Mouse (Mus musculus) heart, embryonic 11.5 days (tissue): ENCODE data around the gene Ak8. TPM values are rescaled to one million over a fixed set of nuclear protein-coding genes. Genes with fewer than 3 reads are reported as not detected.

Experiments used
- ATAC-seq: fragments of 200-750 bp; cut with Nextera tagmentation; replicated peaks from 2 replicates; pipeline ENCODE4 v1.8.0; 2017; ENCODE audit warnings: moderate library complexity; ENCODE audit not compliant: insufficient number of reproducible peaks, low FRiP score, low TSS enrichment
- H3K27ac ChIP-seq: fragments of 300-500 bp; sonication (generic); 2 replicates; pipeline ENCODE4 v1.5.1; 2014; ENCODE audit warnings: mild to moderate bottlenecking, low read depth, low read length
- H3K27me3 ChIP-seq: fragments of 300-500 bp; sonication (generic); 2 replicates; pipeline ENCODE4 v1.6.1; 2014; ENCODE audit warnings: mild to moderate bottlenecking, low read length, mixed read lengths; ENCODE audit not compliant: control insufficient read depth, insufficient read depth
- H3K36me3 ChIP-seq: fragments of 300-500 bp; sonication (generic); 2 replicates; pipeline ENCODE4 v1.6.1; 2014; ENCODE audit warnings: mild to moderate bottlenecking, low read length, moderate library complexity, mixed read lengths; ENCODE audit not compliant: control insufficient read depth, insufficient read depth
- H3K4me1 ChIP-seq: fragments of 300-500 bp; sonication (generic); 2 replicates; pipeline ENCODE4 v1.6.1; 2014; ENCODE audit warnings: low read length; ENCODE audit not compliant: control insufficient read depth, insufficient read depth
- H3K4me2 ChIP-seq: fragments of 300-500 bp; sonication (generic); 2 replicates; pipeline ENCODE4 v1.6.1; 2014; ENCODE audit warnings: mild to moderate bottlenecking, moderate library complexity
- H3K4me3 ChIP-seq: fragments of 300-500 bp; sonication (generic); 2 replicates; pipeline ENCODE4 v1.5.1; 2014; ENCODE audit warnings: low read depth, low read length
- H3K9ac ChIP-seq: fragments of 300-500 bp; sonication (generic); 2 replicates; pipeline ENCODE4 v1.6.1; 2014; ENCODE audit warnings: mild to moderate bottlenecking, low read depth, low read length, moderate library complexity
- H3K9me3 ChIP-seq: fragments of 300-500 bp; sonication (generic); replicated peaks from 2 replicates; pipeline ENCODE4 v1.6.1; 2016; ENCODE audit warnings: low read length; ENCODE audit not compliant: control insufficient read depth
- WGBS: fragments of 180-500 bp; shearing (Covaris S2); extraction: QIAGEN DNeasy Blood & Tissue Kit; methylation state at CpG from one replicate; pipeline ENCODE4 v1.1.7; 2014; ENCODE audit not compliant: insufficient replicate concordance; 5-methylcytosine and 5-hydroxymethylcytosine counted together
- polyA plus RNA-seq: library from polyadenylated mRNA; unstranded; fragments of >200 nt; fragmentation: Nextera tagmentation; extraction: Ambion mirVana; gene quantifications from 2 replicates; pipeline ENCODE4 v1.2.1, GENCODE M21; 2014

Ak8 gene
- 0.45 and 1.2 TPM in 2 replicates for polyA plus RNA-seq

DNA sequence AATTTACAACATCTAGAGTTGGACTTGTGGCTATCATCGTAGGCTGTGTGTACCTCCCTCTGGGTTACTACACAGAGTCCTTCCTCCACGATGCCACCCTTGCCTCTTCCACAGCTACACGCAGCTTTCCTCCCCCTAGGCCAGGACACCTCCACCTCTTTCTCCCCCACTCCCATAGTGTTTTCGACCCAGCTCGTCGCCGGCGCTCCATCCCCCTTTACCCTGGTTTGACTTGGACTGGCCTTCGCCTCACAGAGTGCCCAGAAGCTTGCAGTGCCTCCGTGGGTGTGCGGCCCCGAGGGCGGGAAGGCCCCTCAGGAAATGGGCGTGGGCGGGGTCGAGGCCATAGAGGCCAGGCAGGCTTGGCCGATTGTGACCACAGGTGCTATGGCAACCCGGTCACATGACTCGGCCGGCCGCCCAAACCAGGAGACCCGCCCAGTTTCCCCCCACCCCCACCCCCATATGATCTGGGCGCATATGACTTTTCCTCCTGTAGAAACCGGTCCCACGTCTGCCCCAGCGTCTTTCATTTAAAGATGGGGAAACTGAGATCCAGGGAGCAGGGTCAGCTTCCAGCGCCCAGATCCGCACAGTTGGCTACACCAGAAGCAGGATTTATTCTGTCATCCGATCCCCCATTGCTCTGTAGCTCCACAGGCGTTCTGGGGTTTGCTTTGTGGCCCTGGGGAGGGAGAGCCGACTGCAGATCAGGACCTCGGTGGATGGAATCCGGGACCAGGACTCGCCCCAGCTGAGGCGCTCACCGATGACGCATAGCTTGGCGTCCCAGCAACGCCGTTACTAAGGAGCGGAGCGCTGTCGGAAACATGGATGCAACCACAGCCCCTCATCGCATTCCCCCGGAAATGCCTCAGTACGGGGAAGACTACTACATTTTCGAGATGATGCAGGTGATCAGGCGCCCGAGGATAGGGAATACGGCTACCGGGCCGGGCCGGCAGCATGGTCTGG, at the start of gene Ak8, which contains the start of gene Spaca9:
Gene Ak8 (plus strand): TSS at position 804 of the 975 bp plus-strand sequence.
Gene Spaca9 (minus strand): TSS at position 367 of the 975 bp plus-strand sequence.
- no peaks in the 10 kb centered on the region for H3K27me3 ChIP-seq
- H3K4me2 ChIP-seq = peak within 1 kb of the TSS; percentile 92
- no peaks in the 10 kb centered on the region for H3K36me3 ChIP-seq
- peak; percentile 81 for ATAC-seq
- H3K27ac ChIP-seq = peak within 1 kb of the TSS; percentile 66
- H3K9me3 ChIP-seq = no peaks in the 10 kb centered on the region
- H3K4me1 ChIP-seq = peaks cover 10% of the 10 kb centered on the region
- H3K4me3 ChIP-seq = peak within 1 kb of the TSS; percentile 68
- 2% methylated on average over 53 of the region's 53 CpGs for WGBS
- peak within 1 kb of the TSS; percentile 77 for H3K9ac ChIP-seq

GRCm38 (mm10) chr2:28650526-28650925, 49.4 kb upstream of the Ak8 start:
- Histone ChIP-seq H3K27me3 (no peaks in the 10 kb centered on the region), H3K4me2 (no peak overlapping the region), H3K27ac (no peak overlapping the region), H3K4me3 (no peak overlapping the region), H3K9me3 (no peaks in the 10 kb centered on the region), H3K4me1 (no peaks in the 10 kb centered on the region), H3K36me3 (peaks cover 3% of the 10 kb centered on the region; the same call in 1 of the 2 replicates), H3K9ac (no peak overlapping the region)
- no peak for ATAC-seq

DNA sequence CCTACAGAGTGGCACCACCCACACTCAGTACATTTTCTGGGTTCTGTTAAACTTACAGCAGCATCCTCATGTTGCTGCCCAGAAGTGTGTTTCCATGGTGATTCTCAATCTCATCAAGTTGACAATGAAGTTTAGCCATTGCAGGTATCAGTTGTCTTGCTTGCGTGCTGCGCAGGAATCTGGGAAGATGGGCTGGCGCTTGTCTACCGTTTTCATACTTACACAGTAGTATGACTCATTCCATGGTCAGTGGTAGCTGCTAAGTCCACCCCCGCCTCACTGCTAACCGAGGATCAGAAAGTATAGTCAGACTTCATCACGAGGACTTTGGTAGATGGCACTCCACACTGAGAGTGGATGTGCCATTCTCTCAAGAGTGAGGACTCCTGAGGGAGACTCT, 46.6 kb upstream of the Ak8 start:
- Histone ChIP-seq H3K4me1 (no peaks in the 10 kb centered on the region), H3K9ac (no peak overlapping the region), H3K4me3 (no peak overlapping the region), H3K4me2 (no peak overlapping the region), H3K27me3 (no peaks in the 10 kb centered on the region), H3K36me3 (peaks cover 3% of the 10 kb centered on the region; the same call in 1 of the 2 replicates), H3K9me3 (no peaks in the 10 kb centered on the region), H3K27ac (no peak overlapping the region)
- 92% methylated on average over 7 of the region's 7 CpGs for WGBS
- ATAC-seq = no peak

- Histone ChIP-seq H3K4me2 (no peak overlapping the region), H3K9me3 (no peaks in the 10 kb centered on the region), H3K4me3 (no peak overlapping the region), H3K27me3 (no peaks in the 10 kb centered on the region), H3K9ac (no peak overlapping the region), H3K36me3 (peaks cover 9% of the 10 kb centered on the region), H3K27ac (no peak overlapping the region), H3K4me1 (no peaks in the 10 kb centered on the region)
- no peak for ATAC-seq
- WGBS = 61% methylated on average over 2 of the region's 2 CpGs
Measured at GRCm38 (mm10) chr2:28654295-28654694, 45.7 kb upstream of the Ak8 start.

DNA sequence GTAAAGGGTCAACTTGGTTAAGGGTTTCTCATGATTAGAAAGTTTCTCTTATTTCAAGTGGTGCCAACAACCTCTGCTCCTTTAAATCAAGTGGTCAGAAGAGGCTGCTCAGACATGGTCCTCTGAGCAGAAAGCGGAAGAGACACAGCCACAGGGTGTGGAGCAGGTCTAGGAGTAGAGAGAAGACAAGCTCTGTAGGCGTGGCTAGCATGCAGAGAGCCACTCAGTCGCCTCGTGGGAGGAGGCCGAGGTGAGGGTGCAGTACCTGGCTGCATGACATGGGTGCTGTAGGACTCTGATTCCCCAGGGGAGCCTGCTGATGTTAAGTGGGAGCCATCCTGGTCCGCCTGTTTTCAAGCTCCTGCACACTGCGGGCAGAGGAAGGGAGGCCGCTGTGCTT, 43.7 kb upstream of the Ak8 start:
- Histone ChIP-seq H3K9ac (no peak overlapping the region), H3K9me3 (no peaks in the 10 kb centered on the region), H3K4me2 (no peak overlapping the region), H3K36me3 (peaks cover 14% of the 10 kb centered on the region), H3K27me3 (no peaks in the 10 kb centered on the region), H3K4me1 (no peaks in the 10 kb centered on the region), H3K4me3 (no peak overlapping the region), H3K27ac (no peak overlapping the region)
- ATAC-seq = no peak
- WGBS = 74% methylated on average over 8 of the region's 8 CpGs

DNA sequence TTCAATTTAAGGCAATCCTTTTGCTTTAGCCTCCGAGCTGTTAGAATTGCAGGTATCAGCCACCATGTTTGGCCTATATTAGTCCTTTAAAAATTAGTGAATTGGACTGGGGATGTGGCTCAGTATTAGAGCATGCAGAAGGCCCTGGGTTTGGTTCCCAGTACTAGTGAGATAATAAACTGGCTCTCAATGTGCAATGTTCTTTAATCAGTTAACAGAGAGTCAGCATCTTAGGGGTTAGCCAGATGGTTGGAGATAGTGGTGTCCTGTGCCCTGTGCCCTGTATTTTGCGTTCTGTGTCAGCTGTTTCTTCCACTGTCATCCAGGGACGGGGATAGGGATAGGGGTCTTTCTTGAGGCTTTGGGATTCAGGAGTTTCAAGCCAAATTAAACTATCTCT, 37.1 kb upstream of the Ak8 start:
- Histone ChIP-seq H3K27me3 (no peaks in the 10 kb centered on the region), H3K9ac (no peak overlapping the region), H3K4me3 (no peak overlapping the region), H3K4me2 (no peak overlapping the region), H3K4me1 (no peaks in the 10 kb centered on the region), H3K9me3 (no peaks in the 10 kb centered on the region), H3K36me3 (peaks cover 25% of the 10 kb centered on the region), H3K27ac (no peak overlapping the region)
- WGBS = 83% methylated on average over 3 of the region's 3 CpGs
- no peak for ATAC-seq

- no peak overlapping the region for H3K27ac ChIP-seq
- H3K27me3 ChIP-seq = no peaks in the 10 kb centered on the region
- H3K9me3 ChIP-seq = no peaks in the 10 kb centered on the region
- H3K4me2 ChIP-seq = no peak overlapping the region
- no peak for ATAC-seq
- no peaks in the 10 kb centered on the region for H3K4me1 ChIP-seq
- peaks cover 17% of the 10 kb centered on the region for H3K36me3 ChIP-seq
- H3K4me3 ChIP-seq = no peak overlapping the region
- 81% methylated on average over 3 of the region's 3 CpGs for WGBS
- H3K9ac ChIP-seq = no peak overlapping the region
Measured at GRCm38 (mm10) chr2:28665818-28666217, 34.1 kb upstream of the Ak8 start.

GRCm38 (mm10) chr2:28671438-28671837, 28.5 kb upstream of the Ak8 start:
- Histone ChIP-seq H3K27ac (no peak overlapping the region), H3K9ac (no peak overlapping the region), H3K4me1 (no peaks in the 10 kb centered on the region), H3K36me3 (peaks cover 44% of the 10 kb centered on the region), H3K9me3 (no peaks in the 10 kb centered on the region), H3K4me2 (no peak overlapping the region), H3K4me3 (no peak overlapping the region), H3K27me3 (no peaks in the 10 kb centered on the region)
- ATAC-seq = no peak
- WGBS = 82% methylated on average over 2 of the region's 2 CpGs
